Mouse (Mus musculus): ENCODE data around the gene Ctnnd2.

Ctnnd2 gene

GRCm38 (mm10) chr15:30884692-30885334 is 712.4 kb downstream of the Ctnnd2 start:
- no peak for DNase-seq (ENCODE audit: low spot score)

DNA sequence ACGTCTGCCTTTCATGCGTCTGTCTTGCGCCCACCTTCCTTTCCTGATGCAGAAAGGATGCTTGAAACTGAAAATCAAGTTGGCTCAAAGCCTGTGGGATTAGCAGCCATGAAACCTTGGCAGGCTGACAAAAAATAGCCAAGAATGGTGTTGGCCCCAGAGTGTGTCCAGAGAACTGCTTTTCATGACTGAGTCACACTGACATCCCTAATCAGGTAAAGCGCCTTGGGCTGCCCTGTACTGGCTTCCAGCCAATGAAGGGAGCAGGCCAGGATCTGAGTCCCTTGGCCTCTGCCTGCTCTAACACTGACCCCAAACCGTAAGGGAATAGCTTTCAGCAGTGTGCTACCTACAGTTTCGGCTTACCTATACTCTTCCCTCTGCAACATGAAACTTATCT is 713.0 kb downstream of the Ctnnd2 start:
- DNase-seq (ENCODE audit: low spot score): no peak

DNA sequence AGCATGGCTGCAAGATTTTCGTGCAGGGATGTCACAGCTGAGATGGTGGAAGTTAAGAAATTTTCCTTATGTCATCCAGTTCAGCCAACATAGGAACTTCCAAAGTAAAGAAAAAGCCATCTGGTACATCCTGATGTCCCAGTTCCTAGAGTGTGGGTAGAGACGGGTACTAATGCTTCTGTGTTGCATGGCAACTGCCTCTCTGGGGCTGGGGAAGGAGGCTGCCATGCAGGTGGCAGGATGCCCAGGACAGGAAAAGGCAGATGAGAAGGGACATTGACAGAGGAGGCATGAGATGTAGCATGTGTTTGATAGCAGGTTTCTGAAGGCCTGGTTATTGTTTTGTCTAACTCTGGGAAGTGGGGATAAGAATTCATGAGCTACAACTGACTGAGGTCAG is 715.2 kb downstream of the Ctnnd2 start:
- no peak for DNase-seq (ENCODE audit: low spot score)

DNA sequence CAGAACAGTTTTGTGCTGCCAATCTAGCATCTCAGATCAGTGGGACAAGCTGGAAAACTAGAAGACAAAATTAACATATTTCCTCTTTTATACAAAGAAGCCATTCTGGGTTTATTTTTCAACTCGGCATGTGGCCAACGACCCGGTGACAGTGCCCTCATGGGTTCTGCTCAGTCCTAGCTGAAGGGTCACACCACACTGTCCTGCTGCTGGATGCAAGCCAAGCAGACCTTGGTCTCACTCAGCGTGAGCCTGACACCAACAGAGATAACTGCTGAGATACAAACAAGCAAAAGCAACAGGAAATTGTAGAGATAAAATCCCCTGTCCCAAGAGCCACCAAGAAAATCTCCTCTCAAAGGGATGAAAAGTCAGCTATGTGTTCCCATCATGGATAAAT is 719.6 kb downstream of the Ctnnd2 start:
- DNase-seq (ENCODE audit: low spot score): no peak

- DNase-seq (ENCODE audit: low spot score): no peak
These were observed 722.7 kb downstream of the Ctnnd2 start for GRCm38 (mm10) chr15:30895063-30895462.

DNA sequence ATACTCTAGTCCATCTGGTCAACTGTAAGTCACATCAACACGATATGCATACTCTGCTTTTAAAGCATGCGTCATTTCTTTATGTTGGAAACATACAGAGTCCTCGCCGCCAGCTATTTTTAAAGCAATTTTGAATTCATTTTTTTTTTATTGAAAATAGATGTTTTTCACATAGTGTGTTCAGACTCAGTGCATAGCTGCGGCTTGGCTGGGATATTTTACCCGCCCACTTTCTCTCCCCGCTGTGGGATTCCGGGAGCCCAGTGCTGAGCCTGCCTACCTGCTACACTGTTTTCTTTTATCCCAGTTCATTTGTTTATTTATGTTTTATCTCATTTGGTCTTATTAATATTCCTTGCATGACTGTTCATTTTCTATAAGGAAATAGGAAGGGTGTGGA is 724.9 kb downstream of the Ctnnd2 start:
- no peak for DNase-seq (ENCODE audit: low spot score)

DNA sequence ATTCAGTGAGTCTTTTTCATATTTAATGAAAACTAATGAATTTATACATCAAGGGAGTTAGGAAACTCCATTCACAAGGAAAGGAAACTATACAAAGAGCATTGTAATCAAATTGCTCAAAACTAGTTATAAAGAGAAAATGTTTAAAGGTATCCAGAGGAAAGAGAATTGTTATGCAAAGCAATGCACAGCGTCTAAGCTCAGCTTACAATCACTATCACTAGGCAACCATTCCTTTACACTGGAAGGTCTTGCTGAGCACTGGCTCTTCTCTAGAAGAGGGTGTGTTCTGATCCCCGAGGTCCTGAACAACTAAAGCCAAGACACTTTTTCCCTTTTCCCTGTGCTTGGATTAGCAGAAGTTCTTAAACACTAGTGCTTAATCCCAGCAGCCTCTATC is 735.6 kb downstream of the Ctnnd2 start:
- no peak for DNase-seq (ENCODE audit: low spot score)

- peak; percentile 46 for DNase-seq (ENCODE audit: low spot score)
These were observed 741.0 kb downstream of the Ctnnd2 start for GRCm38 (mm10) chr15:30913360-30913759.

DNA sequence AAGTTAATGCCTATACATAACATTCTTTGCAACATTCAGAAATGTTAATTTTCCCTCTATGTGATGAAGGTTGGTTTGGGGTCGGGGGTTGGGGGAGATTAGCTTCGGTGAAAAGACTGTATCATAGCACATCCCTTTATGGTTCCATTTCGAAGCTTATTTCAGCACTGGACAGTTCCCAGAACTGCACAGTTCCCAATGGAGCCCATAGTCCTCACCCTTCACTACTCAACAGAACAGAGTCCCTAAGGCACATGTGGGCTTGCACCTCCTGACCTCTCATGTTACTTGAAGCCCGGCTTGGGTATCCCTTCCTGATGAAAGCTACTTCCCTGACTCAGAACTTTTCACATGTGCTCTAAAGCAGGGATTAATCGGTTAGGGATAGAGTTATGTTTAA is 753.4 kb downstream of the Ctnnd2 start:
- no peak for DNase-seq (ENCODE audit: low spot score)

- peak; percentile 67 for DNase-seq (ENCODE audit: low spot score)
These were observed 755.2 kb downstream of the Ctnnd2 start for GRCm38 (mm10) chr15:30927632-30928031.

- no peak for DNase-seq (ENCODE audit: low spot score)
These were observed 759.5 kb downstream of the Ctnnd2 start for GRCm38 (mm10) chr15:30931906-30932305.

- no peak for DNase-seq (ENCODE audit: low spot score)
These were observed 773.5 kb downstream of the Ctnnd2 start for GRCm38 (mm10) chr15:30945863-30946262.

DNA sequence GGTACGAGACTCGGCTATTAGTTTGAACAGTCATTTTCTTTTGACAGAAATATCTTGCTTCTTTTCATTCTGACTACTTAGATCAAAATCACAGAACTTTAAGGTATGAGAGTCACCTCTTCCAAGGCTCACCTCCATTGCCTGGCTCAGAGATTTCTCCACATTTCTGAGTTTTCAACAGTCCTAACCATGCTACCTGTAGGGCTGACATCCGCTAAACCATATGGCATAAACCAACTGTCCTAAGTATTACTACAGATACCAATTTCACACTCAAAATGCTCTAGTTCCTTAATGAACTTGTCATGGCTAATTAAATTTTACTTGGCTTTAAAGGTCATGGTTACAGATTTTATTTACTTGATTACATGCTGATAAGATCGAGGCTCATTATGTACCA is 786.1 kb downstream of the Ctnnd2 start:
- no peak for DNase-seq (ENCODE audit: low spot score)

- no peak for DNase-seq (ENCODE audit: low spot score)
These were observed 790.2 kb downstream of the Ctnnd2 start for GRCm38 (mm10) chr15:30962421-30963160.

GRCm38 (mm10) chr15:30964046-30964445 is 791.7 kb downstream of the Ctnnd2 start:
- DNase-seq (ENCODE audit: low spot score): no peak

DNA sequence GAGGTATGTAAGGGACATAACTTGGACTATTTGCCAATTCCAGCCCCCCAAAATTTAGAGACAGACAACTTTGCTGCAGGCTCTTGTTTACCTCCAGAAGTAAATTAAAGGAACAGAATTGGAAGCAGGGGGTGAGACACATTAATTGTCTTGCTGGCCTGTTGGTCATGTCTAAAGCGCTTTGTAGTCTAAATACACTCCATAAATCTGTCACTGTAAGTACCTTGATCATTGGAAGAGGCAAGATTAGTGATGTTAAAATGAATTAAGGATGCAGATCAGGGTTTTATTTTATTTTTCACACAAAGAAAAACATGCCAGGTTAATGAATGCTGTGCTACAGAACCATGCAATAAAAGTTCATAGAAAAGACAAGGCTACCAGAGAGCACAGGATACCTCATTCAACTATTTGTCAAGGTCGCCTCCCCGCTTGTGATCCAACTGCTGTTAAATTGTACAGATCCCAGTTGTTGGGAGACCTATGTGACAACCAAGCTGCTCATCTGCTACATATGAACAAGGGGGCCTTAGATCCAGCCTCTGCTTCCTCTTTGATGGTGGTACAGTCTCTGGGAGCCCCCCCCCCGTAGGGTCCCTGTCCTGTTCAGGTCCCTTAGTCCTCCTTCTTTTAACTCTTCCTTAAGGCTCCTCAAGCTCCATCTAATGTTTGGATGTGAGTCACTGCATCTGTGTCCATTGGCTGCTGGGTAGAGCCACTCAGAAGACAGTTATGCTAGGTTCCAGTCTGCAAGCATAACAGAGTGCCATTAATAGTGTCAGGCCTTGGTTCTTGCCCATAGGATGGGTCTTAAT is 792.7 kb downstream of the Ctnnd2 start:
- DNase-seq (ENCODE audit: low spot score): no peak

DNA sequence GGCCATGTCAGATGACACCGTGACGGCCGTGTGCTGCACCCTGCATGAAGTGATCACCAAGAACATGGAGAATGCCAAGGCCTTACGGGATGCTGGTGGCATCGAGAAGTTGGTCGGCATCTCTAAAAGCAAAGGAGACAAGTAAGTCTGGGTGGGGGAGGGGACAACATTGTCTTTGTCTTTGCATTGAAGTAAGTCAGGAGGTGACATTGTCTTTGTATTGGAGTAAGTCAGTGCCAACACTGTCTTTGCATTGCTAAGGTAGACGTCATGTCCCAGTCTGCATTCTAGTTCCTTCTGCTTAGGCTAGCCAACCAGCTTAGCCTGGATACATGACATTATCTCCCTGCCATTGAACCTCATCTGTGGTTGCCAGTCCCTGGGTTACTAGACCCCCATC is 794.4 kb downstream of the Ctnnd2 start:
- DNase-seq (ENCODE audit: low spot score): no peak

- no peak for DNase-seq (ENCODE audit: low spot score)
These were observed 802.0 kb downstream of the Ctnnd2 start for GRCm38 (mm10) chr15:30974436-30974835.

DNA sequence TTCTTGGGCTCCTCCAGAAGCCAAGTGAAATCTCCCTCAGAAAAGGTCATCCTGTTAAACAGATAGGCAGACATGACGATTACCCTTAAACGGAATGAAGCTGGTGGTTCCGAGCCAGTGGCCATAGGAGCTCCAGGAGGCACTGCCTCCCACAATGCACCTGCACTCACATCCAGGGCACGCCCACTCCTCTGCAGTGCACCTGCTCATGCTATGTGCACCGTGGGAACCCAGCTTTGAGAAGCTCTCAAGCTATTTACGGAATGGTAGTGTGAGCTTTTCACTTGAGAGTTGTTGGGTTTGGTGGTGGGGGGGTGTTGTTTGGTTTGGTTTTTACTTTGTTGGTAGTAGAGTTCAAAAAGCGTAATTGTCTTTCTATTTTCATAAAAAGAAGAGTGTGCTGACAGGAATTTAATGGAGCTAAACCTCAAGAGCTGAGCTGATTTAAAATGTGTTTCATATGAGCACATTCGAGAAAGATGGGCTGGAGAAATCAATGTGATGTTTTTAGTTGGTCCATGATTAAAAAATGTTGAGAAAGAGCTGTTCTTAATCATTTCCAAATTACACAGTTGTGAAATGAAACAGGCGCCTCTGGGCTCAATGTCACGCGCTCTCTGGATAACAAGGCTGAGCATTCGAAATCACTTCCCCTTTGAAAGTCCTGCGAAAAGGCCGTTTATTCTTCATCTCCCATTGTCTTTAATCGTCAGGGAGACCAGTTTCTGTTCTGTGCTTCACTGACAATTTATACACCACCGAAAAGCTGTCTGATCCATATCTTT is 802.8 kb downstream of the Ctnnd2 start:
- DNase-seq (ENCODE audit: low spot score): no peak

GRCm38 (mm10) chr15:30977166-30977740 is 804.9 kb downstream of the Ctnnd2 start:
- no peak for DNase-seq (ENCODE audit: low spot score)

DNA sequence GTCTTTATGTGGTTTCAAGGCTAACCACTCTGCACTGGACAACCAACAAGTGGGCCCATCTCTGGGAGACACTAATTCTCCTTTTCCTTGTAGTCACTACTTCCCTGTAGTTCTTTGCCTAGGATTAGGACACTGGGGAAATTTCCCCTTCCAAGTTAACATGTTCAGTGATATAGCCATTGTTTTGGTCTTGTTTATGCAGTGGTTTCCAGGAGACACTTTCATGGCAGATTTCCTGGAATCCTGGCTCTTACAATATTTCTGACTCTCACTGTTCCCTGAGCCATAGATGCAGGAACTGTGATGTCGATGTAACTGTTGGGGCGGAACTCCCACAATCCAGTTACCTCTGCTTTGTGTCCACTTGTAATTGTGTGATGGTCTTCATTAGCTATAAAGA is 814.5 kb downstream of the Ctnnd2 start:
- no peak for DNase-seq (ENCODE audit: low spot score)
